Mouse (Mus musculus): Measurements from ENCODE around the gene Xpnpep3. TPM values are rescaled to one million over a fixed set of nuclear protein-coding genes. Genes with fewer than 3 reads are reported as not detected.

Gene Xpnpep3
- 6.3 TPM for polyA plus RNA-seq (2012; fragmentation: generic; extraction: Trizol)

GRCm38 (mm10) chr15:81399638-81400315 is at the start of gene Xpnpep3, which contains the start of gene St13:
Xpnpep3 (plus strand) TSS chr15:81400138.
St13 (minus strand) TSS chr15:81400077.
- peaks cover 87% of the 10 kb centered on the region for H3K79me2 ChIP-seq (ENCODE audit: control insufficient read depth, insufficient read depth)
- peak within 1 kb of the TSS; percentile 78 for H3K4me3 ChIP-seq
- H3K4me2 ChIP-seq (ENCODE audit: low read depth), result peak within 1 kb of the TSS; percentile 91
- no peaks in the 10 kb centered on the region for H3K27me3 ChIP-seq (ENCODE audit: control insufficient read depth, insufficient read depth, insufficient read length)
- TF ChIP-seq E2F4 (IDR thresholded peaks at IDR 0.05; ENCODE audit: insufficient read depth), result peak; percentile 45
- TF ChIP-seq CEBPB (IDR thresholded peaks at IDR 0.05; ENCODE audit: insufficient read depth, poor library complexity, severe bottlenecking), result no peak
- TF ChIP-seq POLR2AphosphoS2 (IDR thresholded peaks at IDR 0.05; ENCODE audit: insufficient read length, low read depth), result peak; percentile 91
- no peak for TF ChIP-seq TCF3 (IDR thresholded peaks at IDR 0.05; ENCODE audit: insufficient read length, low read depth)
- peak; percentile 93 for TF ChIP-seq POLR2A (IDR thresholded peaks at IDR 0.05; ENCODE audit: insufficient read length, low read depth)
- peak; percentile 97 for TF ChIP-seq MAX (IDR thresholded peaks at IDR 0.05; ENCODE audit: low read depth)
- no peak for TF ChIP-seq REST (IDR thresholded peaks at IDR 0.05; ENCODE audit: insufficient read depth, insufficient read length)
- TF ChIP-seq SRF (IDR thresholded peaks at IDR 0.05; ENCODE audit: control insufficient read depth, insufficient read length, low read depth), result peak; percentile 78
- TF ChIP-seq MYOD1 (IDR thresholded peaks at IDR 0.05; ENCODE audit: control insufficient read depth in 1 of 3, insufficient read length in 2 of 3, low read depth in 2 of 3), result peak in 1 of 3 experiments; percentile 39
- peak in 1 of 3 experiments; percentile 55 for TF ChIP-seq MYOG (IDR thresholded peaks at IDR 0.05; ENCODE audit: control insufficient read depth in 1 of 3, insufficient read depth in 1 of 3, insufficient read length in 2 of 3, low read depth in 2 of 3)
- peak; percentile 4 for TF ChIP-seq TCF12 (IDR thresholded peaks at IDR 0.05; ENCODE audit: insufficient read depth, poor library complexity, severe bottlenecking)
- peak; percentile 91 for TF ChIP-seq USF1 (IDR thresholded peaks at IDR 0.05; ENCODE audit: low read depth)
- H3ac ChIP-seq (ENCODE audit: control insufficient read depth, insufficient read length), result peak within 1 kb of the TSS; percentile 74
- H3K36me3 ChIP-seq (ENCODE audit: control insufficient read depth, insufficient read depth), result no peaks in the 10 kb centered on the region

DNA sequence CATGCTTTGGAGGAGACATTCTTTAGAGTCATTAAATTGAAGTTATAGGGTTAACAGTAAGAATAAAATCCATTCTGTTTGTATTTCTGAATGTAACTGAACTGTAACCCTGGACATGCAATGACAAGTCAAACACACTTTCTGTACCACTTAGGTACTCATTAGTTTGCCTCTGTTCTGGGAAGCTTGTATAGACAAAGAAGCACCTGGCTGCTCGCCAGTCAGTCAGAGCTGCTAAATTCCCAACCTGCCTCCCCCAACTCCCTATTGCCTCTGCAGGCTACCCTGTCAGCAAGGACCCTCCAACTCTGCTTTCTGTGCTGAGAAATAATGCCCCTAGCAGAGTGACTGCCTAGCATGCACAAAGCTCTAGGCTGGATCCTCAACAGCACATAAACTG is 49.5 kb upstream of the Xpnpep3 start:
- Histone ChIP-seq H3K27me3 (ENCODE audit: control insufficient read depth, insufficient read depth, insufficient read length) (no peaks in the 10 kb centered on the region), H3K36me3 (ENCODE audit: control insufficient read depth, insufficient read depth) (no peaks in the 10 kb centered on the region), H3K79me2 (ENCODE audit: control insufficient read depth, insufficient read depth) (peaks cover 49% of the 10 kb centered on the region), H3ac (ENCODE audit: control insufficient read depth, insufficient read length) (no peak overlapping the region), H3K4me3 (no peak overlapping the region), H3K4me2 (ENCODE audit: low read depth) (no peak overlapping the region)
- no peak for TF ChIP-seq TCF3 (IDR thresholded peaks at IDR 0.05; ENCODE audit: insufficient read length, low read depth)
- no peak for TF ChIP-seq E2F4 (IDR thresholded peaks at IDR 0.05; ENCODE audit: insufficient read depth)
- no peak for TF ChIP-seq MYOD1 (IDR thresholded peaks at IDR 0.05; ENCODE audit: control insufficient read depth in 1 of 3, insufficient read length in 2 of 3, low read depth in 2 of 3)
- TF ChIP-seq REST (IDR thresholded peaks at IDR 0.05; ENCODE audit: insufficient read depth, insufficient read length), result no peak
- TF ChIP-seq POLR2A (IDR thresholded peaks at IDR 0.05; ENCODE audit: insufficient read length, low read depth), result no peak
- no peak for TF ChIP-seq SRF (IDR thresholded peaks at IDR 0.05; ENCODE audit: control insufficient read depth, insufficient read length, low read depth)
- no peak for TF ChIP-seq USF1 (IDR thresholded peaks at IDR 0.05; ENCODE audit: low read depth)
- TF ChIP-seq CEBPB (IDR thresholded peaks at IDR 0.05; ENCODE audit: insufficient read depth, poor library complexity, severe bottlenecking), result no peak
- no peak for TF ChIP-seq MAX (IDR thresholded peaks at IDR 0.05; ENCODE audit: low read depth)
- no peak for TF ChIP-seq TCF12 (IDR thresholded peaks at IDR 0.05; ENCODE audit: insufficient read depth, poor library complexity, severe bottlenecking)
- no peak for TF ChIP-seq POLR2AphosphoS2 (IDR thresholded peaks at IDR 0.05; ENCODE audit: insufficient read length, low read depth)
- TF ChIP-seq MYOG (IDR thresholded peaks at IDR 0.05; ENCODE audit: control insufficient read depth in 1 of 3, insufficient read depth in 1 of 3, insufficient read length in 2 of 3, low read depth in 2 of 3), result no peak

DNA sequence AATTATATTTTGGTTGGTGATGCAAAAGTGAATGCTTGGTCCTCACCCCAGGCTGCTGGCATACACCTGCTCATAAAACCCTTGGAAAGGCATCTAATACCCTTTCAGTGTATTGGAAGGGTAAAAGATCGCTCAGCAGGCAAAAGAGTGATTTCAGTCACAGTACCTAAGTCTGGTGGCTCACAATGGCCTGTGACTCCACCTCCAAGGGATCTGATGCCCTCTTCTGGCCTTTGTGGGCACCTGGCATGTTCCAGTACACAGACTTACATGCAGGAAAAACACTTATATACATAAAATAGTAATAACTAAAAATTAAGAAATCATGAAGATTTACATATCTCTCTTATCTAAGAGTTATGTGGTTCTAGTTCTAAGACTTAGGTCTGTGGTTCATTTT is 47.3 kb upstream of the Xpnpep3 start:
- TF ChIP-seq POLR2A (IDR thresholded peaks at IDR 0.05; ENCODE audit: insufficient read length, low read depth) (no peak), TCF3 (IDR thresholded peaks at IDR 0.05; ENCODE audit: insufficient read length, low read depth) (no peak), USF1 (IDR thresholded peaks at IDR 0.05; ENCODE audit: low read depth) (no peak), REST (IDR thresholded peaks at IDR 0.05; ENCODE audit: insufficient read depth, insufficient read length) (no peak), CEBPB (IDR thresholded peaks at IDR 0.05; ENCODE audit: insufficient read depth, poor library complexity, severe bottlenecking) (no peak), MYOD1 (IDR thresholded peaks at IDR 0.05; ENCODE audit: control insufficient read depth in 1 of 3, insufficient read length in 2 of 3, low read depth in 2 of 3) (no peak), POLR2AphosphoS2 (IDR thresholded peaks at IDR 0.05; ENCODE audit: insufficient read length, low read depth) (no peak), MAX (IDR thresholded peaks at IDR 0.05; ENCODE audit: low read depth) (no peak), SRF (IDR thresholded peaks at IDR 0.05; ENCODE audit: control insufficient read depth, insufficient read length, low read depth) (no peak)
- H3K36me3 ChIP-seq (ENCODE audit: control insufficient read depth, insufficient read depth), result no peaks in the 10 kb centered on the region
- no peaks in the 10 kb centered on the region for H3K27me3 ChIP-seq (ENCODE audit: control insufficient read depth, insufficient read depth, insufficient read length)
- H3K4me2 ChIP-seq (ENCODE audit: low read depth), result no peak overlapping the region
- H3K4me3 ChIP-seq, result no peak overlapping the region
- H3ac ChIP-seq (ENCODE audit: control insufficient read depth, insufficient read length), result no peak overlapping the region
- peaks cover 39% of the 10 kb centered on the region for H3K79me2 ChIP-seq (ENCODE audit: control insufficient read depth, insufficient read depth)

DNA sequence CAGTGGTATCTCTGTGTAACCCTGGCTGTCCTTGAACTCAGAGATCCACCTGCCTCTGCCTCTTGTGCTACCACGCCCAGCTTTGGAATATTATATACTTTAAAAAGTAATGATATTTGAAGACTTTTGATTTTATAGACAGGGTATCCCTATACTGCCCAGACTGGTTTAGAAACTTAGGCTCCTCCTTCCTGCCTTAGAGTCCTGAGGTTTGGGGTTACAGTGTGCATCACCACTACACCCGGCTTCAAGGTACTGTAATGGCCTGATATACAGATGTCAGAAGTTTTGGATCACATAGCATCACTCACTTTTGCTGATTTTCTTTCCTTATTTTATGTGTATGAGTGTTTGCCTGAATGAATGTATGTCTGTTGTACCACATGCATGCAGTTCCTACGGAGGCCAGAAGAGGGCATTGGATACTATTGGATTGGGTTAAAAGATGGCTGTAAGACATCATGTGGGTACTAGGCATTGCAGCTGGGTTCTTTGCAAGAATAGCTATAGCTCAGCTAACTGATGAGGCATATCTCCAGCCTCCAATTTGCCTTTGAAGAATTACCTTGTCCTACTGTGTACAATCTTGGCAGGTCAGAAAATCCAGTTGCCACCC is 44.7 kb upstream of the Xpnpep3 start:
- no peaks in the 10 kb centered on the region for H3K36me3 ChIP-seq (ENCODE audit: control insufficient read depth, insufficient read depth)
- H3K79me2 ChIP-seq (ENCODE audit: control insufficient read depth, insufficient read depth), result peaks cover 55% of the 10 kb centered on the region
- no peak overlapping the region for H3K4me2 ChIP-seq (ENCODE audit: low read depth)
- H3K4me3 ChIP-seq, result no peak overlapping the region
- no peaks in the 10 kb centered on the region for H3K27me3 ChIP-seq (ENCODE audit: control insufficient read depth, insufficient read depth, insufficient read length)
- no peak overlapping the region for H3ac ChIP-seq (ENCODE audit: control insufficient read depth, insufficient read length)
- TF ChIP-seq REST (IDR thresholded peaks at IDR 0.05; ENCODE audit: insufficient read depth, insufficient read length), result no peak
- no peak for TF ChIP-seq E2F4 (IDR thresholded peaks at IDR 0.05; ENCODE audit: insufficient read depth)
- no peak for TF ChIP-seq POLR2AphosphoS2 (IDR thresholded peaks at IDR 0.05; ENCODE audit: insufficient read length, low read depth)
- no peak for TF ChIP-seq MYOG (IDR thresholded peaks at IDR 0.05; ENCODE audit: control insufficient read depth in 1 of 3, insufficient read depth in 1 of 3, insufficient read length in 2 of 3, low read depth in 2 of 3)
- TF ChIP-seq MYOD1 (IDR thresholded peaks at IDR 0.05; ENCODE audit: control insufficient read depth in 1 of 3, insufficient read length in 2 of 3, low read depth in 2 of 3), result no peak
- no peak for TF ChIP-seq CEBPB (IDR thresholded peaks at IDR 0.05; ENCODE audit: insufficient read depth, poor library complexity, severe bottlenecking)
- no peak for TF ChIP-seq SRF (IDR thresholded peaks at IDR 0.05; ENCODE audit: control insufficient read depth, insufficient read length, low read depth)
- TF ChIP-seq TCF12 (IDR thresholded peaks at IDR 0.05; ENCODE audit: insufficient read depth, poor library complexity, severe bottlenecking), result no peak
- no peak for TF ChIP-seq POLR2A (IDR thresholded peaks at IDR 0.05; ENCODE audit: insufficient read length, low read depth)
- TF ChIP-seq USF1 (IDR thresholded peaks at IDR 0.05; ENCODE audit: low read depth), result no peak
- TF ChIP-seq TCF3 (IDR thresholded peaks at IDR 0.05; ENCODE audit: insufficient read length, low read depth), result no peak
- TF ChIP-seq MAX (IDR thresholded peaks at IDR 0.05; ENCODE audit: low read depth), result no peak

Measured in myocyte (in vitro differentiated cells).